Mouse (Mus musculus) forebrain, embryonic 11.5 days (tissue): Measurements from ENCODE around the gene Actn4. TPM values are rescaled to one million over a fixed set of nuclear protein-coding genes. Genes with fewer than 3 reads are reported as not detected.

ENCODE experiments used
- ATAC-seq: fragments of 200-750 bp; cut with Nextera tagmentation; replicated peaks from 2 replicates; pipeline ENCODE4 v1.8.0; 2017; ENCODE audit warnings: moderate TSS enrichment; ENCODE audit not compliant: low FRiP score
- DNase-seq: peaks from one replicate; pipeline ENCODE4 v3.0.0-alpha.2; 2017; ENCODE audit warnings: low spot score
- H3K27ac ChIP-seq: fragments of 300-500 bp; sonication (generic); 2 replicates; pipeline ENCODE4 v1.5.1; 2014; ENCODE audit warnings: low read depth, low read length
- H3K27me3 ChIP-seq: fragments of 300-500 bp; sonication (generic); 2 replicates; pipeline ENCODE4 v1.6.1; 2014; ENCODE audit warnings: mild to moderate bottlenecking, low read length, mixed read lengths; ENCODE audit not compliant: control insufficient read depth, insufficient read depth
- H3K36me3 ChIP-seq: fragments of 300-500 bp; sonication (generic); 2 replicates; pipeline ENCODE4 v1.6.1; 2014; ENCODE audit warnings: mild to moderate bottlenecking, low read length, moderate library complexity, mixed read lengths; ENCODE audit not compliant: control insufficient read depth, insufficient read depth
- H3K4me1 ChIP-seq: fragments of 300-500 bp; sonication (generic); replicated peaks from 2 replicates; pipeline ENCODE4 v1.6.1; 2014; ENCODE audit warnings: low read length, mixed read lengths; ENCODE audit not compliant: control insufficient read depth, insufficient read depth
- H3K4me2 ChIP-seq: fragments of 300-500 bp; sonication (generic); 2 replicates; pipeline ENCODE4 v1.6.1; 2014; ENCODE audit warnings: low read depth, mild to moderate bottlenecking, low read length, moderate library complexity, mixed read lengths; ENCODE audit not compliant: severe bottlenecking
- H3K4me3 ChIP-seq: fragments of 300-500 bp; sonication (generic); 2 replicates; pipeline ENCODE4 v1.5.1; 2014; ENCODE audit warnings: low read depth, low read length
- H3K9ac ChIP-seq: fragments of 300-500 bp; sonication (generic); 2 replicates; pipeline ENCODE4 v1.6.1; 2014; ENCODE audit warnings: low read length
- H3K9me3 ChIP-seq: fragments of 300-500 bp; sonication (generic); 2 replicates; pipeline ENCODE4 v1.6.1; 2016; ENCODE audit warnings: low read length, mixed read lengths; ENCODE audit not compliant: control insufficient read depth
- WGBS: fragments of 180-500 bp; shearing (Covaris S2); extraction: QIAGEN DNeasy Blood & Tissue Kit; methylation state at CpG from one replicate; pipeline ENCODE4 v1.1.7; 2014; 5-methylcytosine and 5-hydroxymethylcytosine counted together
- polyA plus RNA-seq: library from polyadenylated mRNA; unstranded; fragments of >200 nt; fragmentation: Nextera tagmentation; extraction: Ambion mirVana; gene quantifications from 2 replicates; pipeline ENCODE4 v1.2.1, GENCODE M21; 2014

Gene Actn4
- polyA plus RNA-seq, 1 experiment from 2014 or later, result 182 TPM

- no peak for DNase-seq
- no peaks in the 10 kb centered on the region for H3K27me3 ChIP-seq
- no peaks in the 10 kb centered on the region; the same call in 1 of the 2 replicates for H3K36me3 ChIP-seq
- H3K9ac ChIP-seq, result no peak overlapping the region; the same call in 1 of the 2 replicates
- WGBS, result 94% methylated on average over 7 of the region's 7 CpGs
- no peak for ATAC-seq
- no peak overlapping the region for H3K4me2 ChIP-seq
- no peak overlapping the region for H3K27ac ChIP-seq
- no peak overlapping the region for H3K4me3 ChIP-seq
- 0 out of 2 replicates have a peak, but pooled peaks cover 2% of the 10 kb centered on the region for H3K4me1 ChIP-seq
- no peaks in the 10 kb centered on the region for H3K9me3 ChIP-seq
These were observed 22.5 kb downstream of the Actn4 start for GRCm38 (mm10) chr7:28939418-28940183.

GRCm38 (mm10) chr7:28938654-28939053 is 23.5 kb downstream of the Actn4 start:
- no peak overlapping the region for H3K9ac ChIP-seq
- no peak for ATAC-seq
- no peaks in the 10 kb centered on the region for H3K27me3 ChIP-seq
- no peak overlapping the region for H3K4me2 ChIP-seq
- H3K4me1 ChIP-seq, result 0 out of 2 replicates have a peak, but pooled peaks cover 2% of the 10 kb centered on the region
- 72% methylated on average over 4 of the region's 4 CpGs for WGBS
- H3K9me3 ChIP-seq, result no peaks in the 10 kb centered on the region
- DNase-seq, result no peak
- no peak overlapping the region for H3K27ac ChIP-seq
- no peaks in the 10 kb centered on the region; the same call in 1 of the 2 replicates for H3K36me3 ChIP-seq
- H3K4me3 ChIP-seq, result no peak overlapping the region

GRCm38 (mm10) chr7:28936787-28937186 is 25.4 kb downstream of the Actn4 start:
- H3K4me1 ChIP-seq, result 0 out of 2 replicates have a peak, but pooled peaks cover 2% of the 10 kb centered on the region
- H3K9ac ChIP-seq, result no peak overlapping the region
- no peaks in the 10 kb centered on the region; the same call in 1 of the 2 replicates for H3K36me3 ChIP-seq
- H3K9me3 ChIP-seq, result no peaks in the 10 kb centered on the region
- 80% methylated on average over 4 of the region's 4 CpGs for WGBS
- H3K4me2 ChIP-seq, result no peak overlapping the region
- no peak overlapping the region for H3K4me3 ChIP-seq
- H3K27me3 ChIP-seq, result no peaks in the 10 kb centered on the region
- ATAC-seq (no peak), DNase-seq (no peak)
- no peak overlapping the region for H3K27ac ChIP-seq

- no peaks in the 10 kb centered on the region; the same call in 1 of the 2 replicates for H3K4me1 ChIP-seq
These were observed 28.3 kb downstream of the Actn4 start for GRCm38 (mm10) chr7:28933825-28934224.

GRCm38 (mm10) chr7:28932421-28933041 is 29.6 kb downstream of the Actn4 start:
- no peak for ATAC-seq
- Histone ChIP-seq H3K36me3 (no peaks in the 10 kb centered on the region; the same call in 1 of the 2 replicates), H3K9me3 (no peaks in the 10 kb centered on the region), H3K4me2 (no peak overlapping the region), H3K4me3 (no peak overlapping the region), H3K4me1 (no peaks in the 10 kb centered on the region; the same call in 1 of the 2 replicates), H3K9ac (no peak overlapping the region), H3K27ac (no peak overlapping the region), H3K27me3 (no peaks in the 10 kb centered on the region)
- DNase-seq, result no peak
- 78% methylated on average over 6 of the region's 6 CpGs for WGBS

More at GRCm38 (mm10) chr7:28933825-28934224, 28.3 kb downstream of the Actn4 start:
- Histone ChIP-seq H3K36me3 (no peaks in the 10 kb centered on the region; the same call in 1 of the 2 replicates), H3K9me3 (no peaks in the 10 kb centered on the region), H3K27ac (no peak overlapping the region), H3K4me3 (no peak overlapping the region), H3K27me3 (no peaks in the 10 kb centered on the region), H3K9ac (no peak overlapping the region), H3K4me2 (no peak overlapping the region)
- 90% methylated on average over 2 of the region's 2 CpGs for WGBS
- no peak for DNase-seq
- ATAC-seq, result no peak

- Histone ChIP-seq H3K9ac (no peak overlapping the region), H3K36me3 (no peaks in the 10 kb centered on the region; the same call in 1 of the 2 replicates), H3K4me3 (no peak overlapping the region), H3K4me2 (no peak overlapping the region), H3K9me3 (no peaks in the 10 kb centered on the region), H3K27ac (no peak overlapping the region), H3K27me3 (no peaks in the 10 kb centered on the region), H3K4me1 (no peaks in the 10 kb centered on the region; the same call in 1 of the 2 replicates)
- 91% methylated on average over 4 of the region's 4 CpGs for WGBS
- DNase-seq, result no peak
- ATAC-seq, result no peak
These were observed 30.5 kb downstream of the Actn4 start for GRCm38 (mm10) chr7:28931695-28932039.

GRCm38 (mm10) chr7:28931032-28931694 is 31.0 kb downstream of the Actn4 start:
- Histone ChIP-seq H3K9me3 (no peaks in the 10 kb centered on the region), H3K36me3 (no peaks in the 10 kb centered on the region; the same call in 1 of the 2 replicates), H3K9ac (no peak overlapping the region), H3K4me1 (no peaks in the 10 kb centered on the region; the same call in 1 of the 2 replicates), H3K4me3 (no peak overlapping the region), H3K27me3 (no peaks in the 10 kb centered on the region), H3K27ac (no peak overlapping the region), H3K4me2 (no peak overlapping the region)
- no peak for ATAC-seq
- WGBS, result 91% methylated on average over 7 of the region's 7 CpGs
- no peak for DNase-seq

GRCm38 (mm10) chr7:28930320-28931031 is 31.7 kb downstream of the Actn4 start:
- Histone ChIP-seq H3K27me3 (no peaks in the 10 kb centered on the region), H3K27ac (no peak overlapping the region), H3K4me3 (no peak overlapping the region), H3K9me3 (no peaks in the 10 kb centered on the region), H3K4me2 (no peak overlapping the region), H3K9ac (no peak overlapping the region), H3K4me1 (peaks cover under 1% of the 10 kb centered on the region; the same call in 1 of the 2 replicates), H3K36me3 (no peaks in the 10 kb centered on the region)
- DNase-seq (no peak), ATAC-seq (no peak)
- WGBS, result 58% methylated on average over 5 of the region's 5 CpGs
